Mouse (Mus musculus): ENCODE data around the gene Peg10.

The Peg10 gene

DNA sequence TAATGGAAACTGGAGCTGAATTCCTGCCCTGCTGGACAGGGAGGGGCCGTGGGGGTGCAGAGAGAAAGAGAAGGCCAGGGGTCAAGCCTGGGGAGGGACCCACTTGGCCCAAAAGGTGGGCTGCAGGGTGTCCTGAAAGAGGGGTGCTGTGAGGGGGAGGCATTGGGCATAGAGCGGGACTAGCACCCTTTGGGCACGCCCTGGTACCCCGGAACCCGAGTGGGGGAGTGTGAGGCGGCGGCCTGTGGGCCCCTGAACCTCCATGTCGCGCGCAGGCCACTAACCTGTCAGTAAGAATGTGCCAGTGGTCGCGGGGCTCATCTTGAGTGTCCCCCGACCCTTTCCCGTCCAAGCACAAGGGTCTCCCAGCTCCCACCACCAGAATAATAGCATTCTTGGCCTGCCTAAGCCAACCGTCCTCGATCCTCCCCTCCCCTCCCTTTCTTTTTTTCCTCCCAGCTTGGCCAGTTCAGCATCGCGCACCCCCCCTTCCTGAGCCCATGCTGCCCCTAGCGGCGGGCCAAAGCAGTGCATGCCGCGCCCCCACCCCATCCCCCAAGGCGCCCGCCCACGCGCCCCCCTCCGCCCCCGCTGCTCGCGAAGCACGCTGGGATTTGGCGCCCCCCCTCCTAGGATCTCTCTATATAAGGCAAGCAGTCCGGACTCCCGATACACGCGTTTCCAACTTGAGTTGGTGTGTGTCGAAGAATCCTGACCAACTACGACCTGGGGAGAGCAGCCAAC is at the start of gene Peg10, which contains the start of gene Sgce:
Gene Peg10 (plus strand): TSS at position 611 of the 744 bp plus-strand sequence.
Gene Sgce (minus strand): TSS at position 512 of the 744 bp plus-strand sequence.
- in situ Hi-C loops (cut with MboI, MseI) = no loop called here

DNA sequence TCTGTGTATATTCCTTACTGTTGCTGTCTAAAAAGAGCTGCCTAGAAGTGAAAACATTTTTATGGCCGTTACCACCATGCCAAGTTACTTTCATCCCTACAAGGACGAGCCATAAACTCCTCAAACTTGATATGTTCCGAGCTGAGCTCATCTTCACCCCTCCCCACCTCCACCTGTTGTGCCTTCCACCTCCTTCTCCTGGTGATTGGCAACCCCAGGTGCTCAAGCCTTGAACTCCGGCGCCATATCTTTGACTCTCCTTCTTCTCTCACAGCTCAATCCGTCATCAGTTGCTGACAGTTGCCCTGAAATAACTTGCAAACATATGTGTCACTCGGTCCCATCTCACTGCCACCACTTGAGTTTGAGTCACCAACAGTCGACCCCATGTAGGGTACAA is 45.5 kb upstream of the Peg10 start:
- in situ Hi-C loops (cut with MboI, MseI) = no loop called here

DNA sequence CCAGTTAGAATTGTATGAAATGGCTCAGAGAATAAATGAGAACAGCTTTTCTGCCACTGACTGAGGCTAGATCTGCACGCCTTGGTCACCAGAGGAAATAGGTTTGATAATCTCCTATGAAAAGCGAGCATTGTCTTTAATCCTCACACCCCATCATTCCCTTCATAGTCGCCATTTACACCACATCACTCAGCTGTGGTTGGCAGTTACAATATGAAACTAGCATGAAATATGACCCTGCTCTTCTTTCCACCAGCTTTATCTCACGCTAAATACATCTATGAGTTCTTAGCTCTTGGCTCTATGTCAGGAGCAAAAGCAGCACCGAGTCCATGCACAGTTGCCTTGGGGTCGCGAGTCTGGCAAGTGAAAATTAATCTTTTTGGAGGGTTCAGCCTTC is 43.2 kb upstream of the Peg10 start:
- in situ Hi-C loops (cut with MboI, MseI) = no loop called here

DNA sequence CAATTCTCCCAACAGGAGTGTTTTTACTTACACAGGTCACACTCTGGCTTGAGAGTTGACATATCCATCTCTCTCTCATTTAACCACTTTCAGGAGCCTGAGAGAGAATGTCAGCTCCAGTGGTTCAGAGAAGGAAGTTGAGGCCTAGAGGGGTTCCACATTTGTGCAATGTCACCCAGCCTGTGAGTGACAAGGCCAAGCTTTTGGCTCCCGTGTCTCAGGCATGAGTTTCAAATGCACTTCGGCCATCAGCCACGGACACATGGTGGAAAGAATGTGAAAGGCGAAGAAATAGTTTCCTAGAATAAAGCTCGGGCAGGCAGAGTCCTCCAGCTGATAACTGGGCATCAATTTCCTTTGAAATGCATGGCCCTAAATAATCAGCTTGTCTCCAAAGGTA is 40.7 kb upstream of the Peg10 start:
- in situ Hi-C loops (cut with MboI, MseI) = no loop called here

DNA sequence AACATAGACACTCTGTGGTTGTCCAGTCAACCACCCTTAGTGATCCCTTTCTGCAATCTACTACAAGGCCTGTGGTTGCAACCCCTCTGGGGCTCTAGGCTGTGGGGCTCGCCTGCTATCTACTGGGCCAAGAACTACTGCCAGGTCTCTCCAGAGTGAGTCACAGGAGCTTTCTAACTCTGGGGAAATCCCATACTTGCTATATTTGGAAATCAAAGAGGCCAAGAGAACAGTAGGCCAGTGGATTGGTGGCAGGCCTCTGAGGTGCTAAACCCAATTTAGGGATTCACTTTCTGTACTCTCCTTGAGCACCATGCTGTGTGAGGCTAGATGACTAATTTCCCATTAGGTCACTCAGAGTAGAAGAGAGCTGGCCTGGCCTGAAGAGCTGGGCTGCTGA is 38.1 kb upstream of the Peg10 start:
- in situ Hi-C loops (cut with MboI, MseI) = no loop called here

DNA sequence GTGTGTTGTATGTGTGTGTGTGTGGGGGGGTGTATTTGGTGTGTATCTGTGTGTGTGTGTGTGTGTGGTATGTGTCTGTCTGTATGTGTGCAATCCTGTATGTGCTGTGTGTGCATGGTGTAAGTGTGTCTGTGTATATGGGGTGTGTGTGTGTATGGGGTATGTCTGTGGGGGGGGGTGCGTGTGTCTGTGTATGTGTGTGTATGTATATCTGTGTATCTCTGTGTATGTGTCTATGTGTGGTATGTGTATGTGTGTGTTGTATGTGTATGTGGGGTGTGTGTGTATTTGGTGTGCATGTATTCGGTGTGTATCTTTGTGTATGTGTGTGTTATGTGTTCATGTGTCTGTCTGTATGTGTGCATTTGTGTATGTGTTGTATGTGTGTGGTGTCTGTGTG is 30.9 kb upstream of the Peg10 start:
- in situ Hi-C loops (cut with MboI, MseI) = no loop called here

DNA sequence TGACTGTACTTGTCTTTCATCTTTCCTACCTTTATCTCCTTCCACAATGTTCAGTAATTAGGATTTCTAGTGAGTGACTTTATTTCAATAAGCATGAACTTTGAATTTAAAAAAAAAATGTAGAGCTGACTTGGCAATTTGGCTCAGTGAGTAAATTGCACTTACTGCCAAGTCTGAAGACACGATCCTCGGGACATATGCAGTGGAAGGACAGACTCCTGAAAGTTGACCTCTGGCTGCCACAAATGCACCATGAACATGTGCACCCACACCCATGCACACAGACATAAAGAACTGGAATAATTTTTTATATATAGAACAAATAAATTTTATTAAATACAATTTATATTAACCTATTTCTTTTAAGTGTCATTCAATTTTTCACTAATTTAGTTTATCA is 29.8 kb upstream of the Peg10 start:
- in situ Hi-C loops (cut with MboI, MseI) = no loop called here

DNA sequence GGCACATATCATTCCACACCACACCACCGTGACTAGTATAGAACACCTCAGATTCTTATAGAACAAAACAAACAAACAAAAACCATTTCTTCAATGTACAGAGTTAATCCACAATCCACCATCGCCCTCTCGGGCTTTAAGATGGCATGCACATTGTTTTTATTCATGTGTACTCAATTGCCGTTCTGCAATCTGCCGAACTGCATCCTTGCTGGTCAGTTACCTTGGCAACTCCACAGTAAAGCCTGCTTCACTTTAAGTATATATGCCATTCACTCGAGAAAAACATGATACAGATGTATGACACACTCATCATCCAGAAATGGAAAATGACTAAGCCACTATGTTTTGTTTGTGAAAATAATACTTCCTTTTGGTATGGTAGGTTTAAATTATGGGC is 25.0 kb upstream of the Peg10 start:
- in situ Hi-C loops (cut with MboI, MseI) = no loop called here

DNA sequence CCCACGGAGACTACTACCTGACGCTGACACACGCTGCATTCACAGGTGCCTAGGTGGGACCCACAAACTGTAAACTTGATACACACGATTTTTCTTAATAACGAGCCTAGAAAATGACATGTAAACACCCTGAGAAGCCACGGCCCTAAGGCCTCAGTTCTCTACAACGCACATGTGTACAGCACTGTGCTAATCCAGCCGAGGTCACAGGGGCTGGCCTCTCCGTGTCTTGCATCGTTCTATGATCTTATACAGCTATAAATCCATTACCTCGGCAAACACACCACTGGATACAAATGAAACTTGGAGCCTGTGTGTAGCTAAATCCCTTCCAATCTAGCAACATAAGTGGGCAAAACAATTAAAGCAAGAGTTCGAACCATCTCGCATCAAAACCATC is 24.4 kb upstream of the Peg10 start:
- in situ Hi-C loops (cut with MboI, MseI) = no loop called here

DNA sequence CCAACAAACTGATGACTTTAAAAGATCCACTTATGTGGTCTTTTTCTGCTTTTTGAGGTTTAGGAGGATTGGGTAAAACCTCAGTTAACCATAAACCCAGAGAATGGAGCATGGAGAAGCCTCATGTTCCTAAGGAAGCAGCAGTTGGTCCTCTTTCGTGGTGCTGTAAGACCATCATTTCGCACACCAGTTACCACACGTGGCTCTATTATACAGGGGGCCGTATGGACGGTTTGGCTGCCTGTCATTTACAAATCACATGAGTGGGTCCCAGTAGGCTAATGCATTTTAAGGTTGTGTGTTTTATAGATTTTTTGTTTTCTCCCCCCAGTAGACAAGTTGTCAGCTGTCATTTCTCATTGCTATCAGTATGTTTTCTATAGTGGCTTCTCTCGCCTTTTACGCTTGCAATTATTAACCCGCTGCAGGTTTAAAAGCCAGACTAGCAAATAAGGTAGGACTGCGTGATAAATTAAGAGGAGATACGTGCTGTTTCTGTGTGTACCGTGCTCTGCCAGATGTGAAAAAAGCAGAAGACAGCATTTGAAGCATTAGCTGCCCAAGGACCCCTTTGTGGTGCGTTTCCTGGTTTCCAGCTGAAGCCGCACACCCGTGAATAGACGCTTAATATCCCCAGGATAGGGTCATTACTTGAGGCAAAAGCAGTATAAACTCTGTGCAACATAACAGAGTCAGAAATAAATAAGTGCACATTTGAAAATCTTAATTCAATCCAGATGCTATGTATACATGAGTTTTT is 22.9 kb upstream of the Peg10 start:
- in situ Hi-C loops (cut with MboI, MseI) = no loop called here

DNA sequence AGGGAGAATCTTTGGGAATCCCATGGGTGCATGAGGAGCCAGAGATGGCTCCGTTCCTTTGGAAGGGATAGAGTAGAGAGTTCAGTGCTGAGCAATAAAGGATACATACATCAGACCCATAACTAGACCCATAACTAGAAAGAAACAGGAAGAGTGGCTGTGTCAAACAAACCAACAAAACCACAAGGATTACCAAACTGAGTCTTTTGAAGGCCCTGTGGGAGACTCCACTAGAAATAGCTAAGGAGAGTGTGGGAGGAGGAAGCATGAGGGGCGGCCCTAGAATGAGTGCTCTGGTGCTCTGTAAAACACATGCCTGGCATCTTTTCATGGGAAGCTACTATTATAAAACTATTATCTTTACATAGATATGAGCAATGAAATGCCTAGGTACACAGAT is 18.8 kb upstream of the Peg10 start:
- in situ Hi-C loops (cut with MboI, MseI) = no loop called here

DNA sequence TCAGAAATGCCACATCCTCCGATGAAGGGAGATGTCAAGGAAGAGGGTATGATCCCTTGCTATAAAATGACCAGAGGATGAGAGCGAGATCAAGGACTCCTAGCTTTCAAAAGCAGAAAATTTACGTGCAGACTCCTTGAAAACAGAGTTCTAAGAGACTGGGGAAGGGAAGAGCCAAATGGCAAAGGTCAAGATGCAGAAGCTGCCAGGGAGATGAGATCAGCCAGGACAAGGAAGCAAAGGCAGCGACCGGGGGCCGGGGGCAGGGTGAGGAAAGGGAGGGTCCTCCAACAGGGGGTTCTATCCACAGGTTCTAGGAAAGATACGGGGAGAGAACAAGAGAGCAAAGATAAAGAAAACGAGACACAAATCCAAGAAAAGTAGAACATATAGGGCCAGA is 15.4 kb upstream of the Peg10 start:
- in situ Hi-C loops (cut with MboI, MseI) = no loop called here

DNA sequence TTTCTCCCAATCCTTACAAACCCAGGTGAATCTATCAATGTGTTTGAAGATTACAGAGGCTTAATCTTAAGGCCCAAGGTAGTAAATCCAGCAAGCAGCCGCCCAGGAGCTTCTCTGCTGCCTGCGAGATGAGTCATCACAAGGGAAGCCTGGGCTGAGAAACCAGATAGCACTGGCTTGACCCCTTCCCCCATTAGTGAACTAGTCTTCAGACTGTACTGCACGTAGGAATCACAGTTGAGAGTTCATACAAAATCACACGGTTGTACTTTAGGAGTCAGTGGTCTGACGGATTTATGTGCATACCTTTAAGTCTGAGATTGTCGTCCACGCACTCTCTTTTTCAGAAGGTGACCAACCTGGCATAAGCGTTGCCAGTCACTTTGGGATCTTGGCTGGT is 13.9 kb upstream of the Peg10 start:
- in situ Hi-C loops (cut with MboI, MseI) = no loop called here

DNA sequence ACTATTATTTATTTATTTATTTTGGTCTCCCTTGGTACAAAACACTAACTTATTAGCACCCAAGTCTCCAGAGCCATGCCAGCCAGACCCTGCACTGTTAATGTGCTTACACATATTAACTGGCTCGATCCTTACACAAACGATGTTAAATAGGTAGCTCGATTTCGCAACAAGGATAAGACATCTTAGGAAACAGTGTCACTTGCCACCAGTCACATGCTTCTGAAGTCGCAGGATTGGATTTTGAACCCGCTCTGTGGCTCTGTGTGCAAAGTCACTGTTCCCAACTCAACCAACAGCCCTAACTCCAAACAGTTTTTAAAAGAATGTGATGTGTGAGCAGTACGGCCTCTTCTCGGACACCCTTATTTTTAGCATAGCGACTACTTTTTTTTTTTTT is 10.7 kb upstream of the Peg10 start:
- in situ Hi-C loops (cut with MboI, MseI) = no loop called here

DNA sequence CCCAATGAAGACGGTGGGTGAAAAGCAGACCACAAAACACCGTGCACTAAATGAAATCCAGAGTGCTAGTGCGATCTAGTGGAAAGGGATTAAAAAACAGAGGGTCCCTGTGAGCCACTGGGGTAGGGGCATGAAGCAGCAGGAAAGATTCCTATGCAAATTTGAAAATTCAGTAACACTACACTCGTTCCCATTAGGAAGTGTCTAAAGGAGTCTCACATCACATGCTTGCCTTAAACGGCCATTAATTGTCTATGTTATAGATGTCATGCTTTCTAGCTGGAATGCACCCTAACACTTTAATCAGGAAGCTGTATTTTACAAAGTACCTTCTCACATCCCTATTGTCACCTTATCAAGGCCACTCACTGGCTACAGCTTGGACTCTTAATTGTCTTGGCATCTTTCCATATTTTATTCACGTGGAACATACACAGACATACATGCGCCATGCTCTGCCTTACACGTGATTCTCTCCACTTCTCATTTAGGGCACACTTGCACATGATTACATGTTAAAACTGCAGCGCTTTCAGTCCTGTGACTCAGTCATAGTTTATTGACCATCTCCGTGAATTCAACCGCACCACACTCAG is 9.0 kb upstream of the Peg10 start:
- in situ Hi-C loops (cut with MboI, MseI) = no loop called here

DNA sequence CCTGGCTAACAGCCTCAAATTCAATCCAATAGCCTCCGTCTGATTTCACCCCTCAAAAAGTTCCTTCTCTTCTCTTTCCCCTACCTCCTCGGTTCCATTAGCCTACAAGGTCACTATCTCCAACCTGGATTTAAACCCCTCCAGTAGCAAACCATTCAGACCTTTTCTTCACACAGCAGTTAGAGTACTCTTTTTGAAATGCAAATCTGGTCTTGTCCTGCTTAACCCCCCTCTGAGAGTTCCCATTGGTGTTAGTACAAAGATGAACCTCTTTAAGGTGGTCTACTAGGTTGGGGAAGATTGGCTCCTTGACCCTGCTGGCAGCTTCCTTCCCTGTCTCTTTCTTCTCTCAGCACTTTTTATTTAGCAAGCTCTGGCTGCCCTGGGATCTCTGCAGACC is 8.4 kb upstream of the Peg10 start:
- in situ Hi-C loops (cut with MboI, MseI) = no loop called here

DNA sequence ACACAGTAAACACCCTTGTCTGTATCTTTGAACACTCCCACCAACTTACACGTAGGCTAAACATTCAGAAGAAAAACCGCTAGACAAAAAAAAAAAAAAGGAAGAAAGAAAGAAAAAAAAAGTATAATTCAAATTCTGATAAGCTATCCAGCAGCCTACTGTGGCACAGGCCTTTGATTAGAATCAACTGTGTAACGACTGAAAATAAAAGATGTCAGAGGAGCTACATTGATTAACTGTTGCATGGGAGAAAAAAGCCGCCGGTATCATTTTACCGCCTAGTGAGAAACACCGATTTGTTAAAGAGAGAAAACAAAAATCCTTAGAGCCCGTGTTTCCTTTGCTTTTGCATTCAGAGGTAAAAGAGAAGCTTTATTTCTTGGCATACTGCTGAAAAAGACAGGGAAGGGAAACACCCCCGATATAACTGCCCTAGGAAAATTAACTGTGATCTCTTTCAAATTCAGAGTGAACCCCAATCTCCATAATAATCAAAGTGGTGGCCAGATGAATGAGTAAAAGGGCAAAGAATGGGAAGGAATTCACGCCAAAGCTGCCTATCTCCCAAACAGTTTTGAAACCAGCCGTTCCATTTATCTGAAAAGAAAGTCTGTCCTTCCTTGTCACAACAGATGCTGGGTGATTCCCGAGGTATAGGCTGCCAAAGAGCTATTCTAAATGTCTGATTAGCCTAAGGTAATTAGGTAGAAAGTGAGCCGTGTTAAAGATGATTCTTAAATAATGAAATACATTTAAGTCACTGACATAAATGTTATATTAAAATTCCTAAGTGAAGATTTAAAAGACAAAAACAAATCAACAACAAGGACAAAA is 7.4 kb upstream of the Peg10 start:
- in situ Hi-C loops (cut with MboI, MseI) = no loop called here

DNA sequence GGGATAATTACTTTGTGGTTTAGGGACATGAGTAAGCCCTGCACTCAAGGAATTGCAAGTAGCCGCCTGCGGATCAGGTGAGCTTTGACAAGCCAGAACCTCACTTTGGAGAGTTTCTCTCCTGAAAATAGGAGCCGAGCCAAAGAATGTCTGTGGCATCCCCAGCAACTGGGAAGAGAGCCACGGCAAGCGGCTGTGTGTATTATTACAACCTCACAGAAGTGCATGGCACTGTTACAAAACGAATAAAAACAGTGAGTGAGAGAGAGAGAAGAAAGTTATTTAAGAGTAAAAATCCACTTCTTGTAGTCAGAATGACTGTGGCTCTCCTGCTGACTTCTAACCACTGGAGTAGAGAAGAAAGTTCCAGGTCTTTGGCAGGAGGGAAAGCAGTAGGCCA is 6.6 kb upstream of the Peg10 start:
- in situ Hi-C loops (cut with MboI, MseI) = no loop called here

DNA sequence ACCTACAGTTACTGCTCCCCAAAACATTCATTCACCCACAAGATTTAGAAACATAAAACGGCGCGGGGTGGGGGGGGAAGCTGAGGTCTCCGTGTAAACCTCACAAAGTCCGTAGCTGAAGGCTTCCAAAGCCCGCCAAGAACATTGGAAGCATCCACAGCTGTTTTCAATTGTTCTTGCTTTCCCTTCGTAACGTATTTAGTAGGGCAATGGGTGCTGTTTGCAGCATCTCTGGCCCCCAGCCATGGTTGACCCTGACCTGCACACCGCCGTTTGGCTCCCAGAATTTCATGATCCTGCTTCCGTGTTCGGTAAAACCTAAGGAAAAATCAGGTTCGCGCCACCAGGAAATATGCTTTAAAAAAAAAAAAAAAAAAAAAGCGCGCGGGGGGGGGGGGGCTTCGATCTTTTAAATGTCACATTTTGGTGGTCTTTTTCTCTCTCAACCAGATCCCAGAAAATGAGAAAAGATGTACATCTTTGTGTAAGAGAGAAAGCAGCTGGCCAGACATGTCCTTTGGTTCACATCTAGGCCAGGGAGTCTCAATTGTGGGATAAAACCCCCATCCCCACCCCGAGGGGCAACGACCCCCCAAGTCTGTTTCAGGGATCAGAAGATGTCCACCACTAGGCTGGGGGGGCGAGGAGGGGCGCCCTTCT is 940 bp upstream of the Peg10 start:
- in situ Hi-C loops (cut with MboI, MseI) = no loop called here

DNA sequence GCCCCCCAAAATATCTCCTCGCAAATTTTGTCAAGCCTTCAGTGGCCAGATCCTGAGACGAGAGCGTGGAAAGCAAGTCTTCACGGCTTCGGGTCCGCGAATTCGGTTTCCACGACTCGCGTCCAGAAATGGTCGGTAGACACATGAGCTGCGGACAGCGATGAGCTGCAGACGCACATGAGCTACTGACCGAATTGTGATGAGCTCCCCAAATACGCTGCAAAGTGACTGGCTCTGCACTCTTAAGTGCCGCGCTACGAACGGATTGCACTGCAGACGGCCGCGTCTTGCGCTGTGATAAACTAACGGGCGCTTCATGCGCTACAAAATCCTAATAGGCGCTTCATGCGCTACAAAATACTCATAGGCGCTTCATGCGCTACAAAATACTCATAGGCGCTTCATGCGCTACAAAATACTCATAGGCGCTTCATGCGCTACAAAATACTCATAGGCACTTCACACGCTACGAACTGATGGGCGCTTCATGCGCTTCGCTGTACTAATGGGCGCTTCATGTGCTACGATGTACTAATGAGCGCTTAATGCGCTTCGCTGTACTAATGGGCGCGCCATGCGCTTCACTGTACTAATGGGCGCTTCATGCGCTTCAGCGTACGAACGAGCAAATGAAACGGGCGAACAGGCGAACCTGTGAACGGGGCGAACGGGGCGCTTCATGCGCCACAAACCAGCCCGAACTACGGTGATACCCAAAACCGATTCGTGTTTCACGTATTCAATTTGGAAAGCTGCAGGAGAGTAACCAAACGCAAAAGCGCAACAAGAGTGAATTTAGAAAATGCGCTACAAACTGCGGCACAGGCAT is 785 bp downstream of the Peg10 start:
- in situ Hi-C loops (cut with MboI, MseI) = no loop called here
